Mouse (Mus musculus): ENCODE data around the gene Ptprg. TPM values are rescaled to one million over a fixed set of nuclear protein-coding genes. Genes with fewer than 3 reads are reported as not detected.

Ptprg gene
- polyA plus RNA-seq, 1 experiment from 2014 or later = 14.3 TPM

DNA sequence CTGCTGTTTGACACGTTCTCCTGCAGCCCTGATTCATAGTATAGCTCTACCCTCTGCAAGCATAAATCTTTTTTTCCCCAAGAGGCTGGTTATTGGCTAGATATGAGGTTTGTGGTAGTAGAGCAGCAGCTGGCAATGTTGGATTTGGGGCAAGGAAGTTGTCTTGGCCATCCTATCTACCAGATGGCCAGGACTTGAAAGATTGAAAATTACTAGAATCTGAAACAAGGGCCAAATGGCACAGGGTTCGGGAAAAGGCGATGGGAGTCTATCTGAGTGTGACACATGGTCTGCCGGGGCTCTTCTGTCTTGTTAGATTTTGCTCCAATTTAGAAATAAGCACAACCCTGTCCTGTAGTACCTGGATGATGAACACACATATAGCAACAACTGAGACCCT, 531.7 kb downstream of the Ptprg start:
- Histone ChIP-seq H3K4me3 (ENCODE audit: low read length) (no peak overlapping the region), H3K27ac (ENCODE audit: low read length) (no peak overlapping the region), H3K4me1 (ENCODE audit: control insufficient read depth, insufficient read depth, low read length) (peaks cover 3% of the 10 kb centered on the region), H3K9me3 (ENCODE audit: control insufficient read depth, low read length) (no peaks in the 10 kb centered on the region), H3K36me3 (ENCODE audit: control insufficient read depth, insufficient read depth, low read length) (no peaks in the 10 kb centered on the region), H3K27me3 (replicated peaks; ENCODE audit: control insufficient read depth, insufficient read depth, low read length) (no peaks in the 10 kb centered on the region), H3K9ac (ENCODE audit: low read depth, low read length) (no peak overlapping the region), H3K4me2 (ENCODE audit: low read depth, low read length) (no peak overlapping the region)
- WGBS = 88% methylated on average over 4 of the region's 4 CpGs
- ATAC-seq = no peak

DNA sequence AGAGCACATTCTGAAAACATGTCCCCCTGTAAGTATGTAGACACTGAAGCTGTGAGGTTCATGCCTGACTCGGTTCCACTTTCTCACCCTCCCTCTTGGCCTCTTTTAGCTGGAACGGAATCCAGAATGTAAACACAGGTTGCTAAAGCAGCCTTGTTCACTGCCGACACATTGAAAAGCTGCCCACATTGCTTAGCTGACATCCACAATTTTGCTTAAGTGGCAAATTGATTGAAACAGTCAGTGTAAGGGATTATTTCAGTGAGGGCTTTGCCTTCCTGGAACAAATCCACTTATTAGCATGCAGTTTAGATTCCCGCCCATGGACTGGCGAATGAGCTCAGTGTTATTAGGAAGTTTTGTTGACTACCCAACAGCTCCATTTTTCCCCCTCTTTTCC, 532.8 kb downstream of the Ptprg start:
- Histone ChIP-seq H3K4me1 (ENCODE audit: control insufficient read depth, insufficient read depth, low read length) (peaks cover 3% of the 10 kb centered on the region), H3K36me3 (ENCODE audit: control insufficient read depth, insufficient read depth, low read length) (no peaks in the 10 kb centered on the region), H3K9me3 (ENCODE audit: control insufficient read depth, low read length) (no peaks in the 10 kb centered on the region), H3K4me2 (ENCODE audit: low read depth, low read length) (no peak overlapping the region), H3K4me3 (ENCODE audit: low read length) (no peak overlapping the region), H3K27ac (ENCODE audit: low read length) (0 out of 2 replicates have a peak overlapping the region, but pooled peaks have one; percentile 18), H3K27me3 (replicated peaks; ENCODE audit: control insufficient read depth, insufficient read depth, low read length) (no peaks in the 10 kb centered on the region), H3K9ac (ENCODE audit: low read depth, low read length) (no peak overlapping the region)
- 44% methylated on average over 5 of the region's 5 CpGs for WGBS
- ATAC-seq = no peak

DNA sequence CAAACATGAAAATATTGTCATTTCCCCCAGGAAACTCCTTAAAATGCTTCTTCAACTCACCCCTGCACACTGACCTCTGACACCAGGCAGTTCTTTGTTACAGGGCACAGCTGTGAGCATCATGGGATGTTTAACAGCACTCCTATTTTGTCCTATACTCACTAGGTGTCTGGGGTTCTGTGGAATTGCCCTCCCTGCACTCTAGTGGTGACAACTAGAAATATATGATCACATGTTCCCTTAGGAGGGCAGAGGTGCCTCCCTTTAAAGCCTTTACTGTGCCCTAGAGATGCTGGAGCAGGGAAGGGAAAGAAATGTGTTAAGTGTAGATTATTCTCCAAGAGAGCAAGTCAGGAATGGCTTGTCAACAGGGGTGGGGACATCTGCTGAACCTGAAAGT, 536.6 kb downstream of the Ptprg start:
- H3K36me3 ChIP-seq (ENCODE audit: control insufficient read depth, insufficient read depth, low read length) = no peaks in the 10 kb centered on the region
- no peak overlapping the region for H3K4me3 ChIP-seq (ENCODE audit: low read length)
- H3K9me3 ChIP-seq (ENCODE audit: control insufficient read depth, low read length) = no peaks in the 10 kb centered on the region
- no peak overlapping the region for H3K4me2 ChIP-seq (ENCODE audit: low read depth, low read length)
- H3K9ac ChIP-seq (ENCODE audit: low read depth, low read length) = no peak overlapping the region
- no peaks in the 10 kb centered on the region for H3K27me3 ChIP-seq (replicated peaks; ENCODE audit: control insufficient read depth, insufficient read depth, low read length)
- no peak overlapping the region for H3K27ac ChIP-seq (ENCODE audit: low read length)
- ATAC-seq = no peak
- H3K4me1 ChIP-seq (ENCODE audit: control insufficient read depth, insufficient read depth, low read length) = no peaks in the 10 kb centered on the region; the same call in 1 of the 2 replicates

DNA sequence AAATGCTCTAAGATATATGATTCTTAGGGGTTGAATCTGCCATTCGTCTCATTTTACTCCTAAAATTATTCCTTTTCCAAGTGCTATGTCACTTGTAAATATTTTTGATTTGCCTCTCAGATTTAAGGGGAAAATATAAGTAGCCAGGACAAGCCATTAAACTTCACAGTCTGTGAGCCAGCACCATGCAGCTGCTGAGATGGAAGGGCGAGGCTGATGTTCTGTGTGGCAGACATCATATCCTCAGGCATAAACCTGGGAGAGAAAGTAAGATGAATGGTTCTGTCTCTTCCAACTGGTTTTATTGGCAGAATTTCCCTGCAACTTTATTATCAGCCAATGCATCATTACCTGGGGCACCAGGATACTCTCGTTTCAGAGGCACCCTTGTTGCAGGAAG, 538.4 kb downstream of the Ptprg start:
- H3K9ac ChIP-seq (ENCODE audit: low read depth, low read length) = no peak overlapping the region
- H3K9me3 ChIP-seq (ENCODE audit: control insufficient read depth, low read length) = no peaks in the 10 kb centered on the region
- no peaks in the 10 kb centered on the region for H3K4me1 ChIP-seq (ENCODE audit: control insufficient read depth, insufficient read depth, low read length)
- no peak overlapping the region for H3K4me2 ChIP-seq (ENCODE audit: low read depth, low read length)
- WGBS = 68% methylated on average over 3 of the region's 3 CpGs
- no peaks in the 10 kb centered on the region for H3K36me3 ChIP-seq (ENCODE audit: control insufficient read depth, insufficient read depth, low read length)
- H3K4me3 ChIP-seq (ENCODE audit: low read length) = no peak overlapping the region
- no peak for ATAC-seq
- no peak overlapping the region for H3K27ac ChIP-seq (ENCODE audit: low read length)
- H3K27me3 ChIP-seq (replicated peaks; ENCODE audit: control insufficient read depth, insufficient read depth, low read length) = no peaks in the 10 kb centered on the region

DNA sequence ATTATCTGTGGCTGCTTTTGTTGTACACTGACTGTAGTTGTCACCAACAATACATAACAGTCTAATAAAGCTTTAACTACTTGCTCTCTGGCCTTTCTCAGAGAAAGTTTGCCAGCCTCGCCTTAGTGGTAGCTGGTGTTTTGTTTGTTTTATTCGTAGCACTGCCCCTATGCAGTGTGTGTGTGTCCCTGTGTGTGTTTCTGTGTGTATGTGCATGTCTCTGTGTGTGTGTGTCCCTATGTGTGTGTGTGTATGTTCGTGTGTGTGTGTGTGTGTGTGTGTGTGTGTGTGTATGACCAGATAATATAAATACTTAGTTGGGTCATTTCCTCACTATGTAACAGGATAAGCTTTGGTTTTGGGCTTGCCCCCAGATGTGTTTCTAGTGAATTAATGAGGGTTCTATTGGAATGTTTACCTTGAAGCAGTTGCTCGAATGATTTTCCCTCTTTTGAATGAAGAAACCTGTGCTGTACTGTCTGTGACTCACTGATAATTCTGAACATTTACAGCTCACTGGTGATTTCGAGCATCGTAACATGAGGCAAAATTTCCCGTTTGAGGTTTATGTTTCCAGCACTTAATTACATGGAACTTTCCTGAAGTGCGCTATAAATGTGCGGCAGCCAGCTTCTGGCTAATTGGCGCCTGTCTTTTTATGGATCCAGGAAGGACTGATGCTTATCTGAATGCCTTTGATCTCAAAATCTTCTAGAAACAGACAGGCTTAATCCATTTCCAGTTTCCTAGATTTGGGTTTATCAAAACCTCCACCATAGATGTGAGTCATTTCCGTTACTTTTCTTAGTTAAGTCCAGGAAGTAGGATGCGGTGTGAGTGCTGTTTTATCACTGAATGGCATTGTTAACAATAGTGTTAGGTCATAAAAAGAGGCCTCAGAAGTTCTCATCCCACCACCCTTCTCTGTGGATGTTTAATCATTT, 546.3 kb downstream of the Ptprg start:
- H3K36me3 ChIP-seq (ENCODE audit: control insufficient read depth, insufficient read depth, low read length) = no peaks in the 10 kb centered on the region
- 38% methylated on average over 12 of the region's 12 CpGs for WGBS
- peak; percentile 49 for ATAC-seq
- no peak overlapping the region for H3K27ac ChIP-seq (ENCODE audit: low read length)
- no peak overlapping the region for H3K4me3 ChIP-seq (ENCODE audit: low read length)
- no peak overlapping the region for H3K9ac ChIP-seq (ENCODE audit: low read depth, low read length)
- no peak overlapping the region for H3K4me2 ChIP-seq (ENCODE audit: low read depth, low read length)
- H3K9me3 ChIP-seq (ENCODE audit: control insufficient read depth, low read length) = no peaks in the 10 kb centered on the region
- no peaks in the 10 kb centered on the region for H3K27me3 ChIP-seq (replicated peaks; ENCODE audit: control insufficient read depth, insufficient read depth, low read length)
- H3K4me1 ChIP-seq (ENCODE audit: control insufficient read depth, insufficient read depth, low read length) = no peaks in the 10 kb centered on the region; the same call in 1 of the 2 replicates

DNA sequence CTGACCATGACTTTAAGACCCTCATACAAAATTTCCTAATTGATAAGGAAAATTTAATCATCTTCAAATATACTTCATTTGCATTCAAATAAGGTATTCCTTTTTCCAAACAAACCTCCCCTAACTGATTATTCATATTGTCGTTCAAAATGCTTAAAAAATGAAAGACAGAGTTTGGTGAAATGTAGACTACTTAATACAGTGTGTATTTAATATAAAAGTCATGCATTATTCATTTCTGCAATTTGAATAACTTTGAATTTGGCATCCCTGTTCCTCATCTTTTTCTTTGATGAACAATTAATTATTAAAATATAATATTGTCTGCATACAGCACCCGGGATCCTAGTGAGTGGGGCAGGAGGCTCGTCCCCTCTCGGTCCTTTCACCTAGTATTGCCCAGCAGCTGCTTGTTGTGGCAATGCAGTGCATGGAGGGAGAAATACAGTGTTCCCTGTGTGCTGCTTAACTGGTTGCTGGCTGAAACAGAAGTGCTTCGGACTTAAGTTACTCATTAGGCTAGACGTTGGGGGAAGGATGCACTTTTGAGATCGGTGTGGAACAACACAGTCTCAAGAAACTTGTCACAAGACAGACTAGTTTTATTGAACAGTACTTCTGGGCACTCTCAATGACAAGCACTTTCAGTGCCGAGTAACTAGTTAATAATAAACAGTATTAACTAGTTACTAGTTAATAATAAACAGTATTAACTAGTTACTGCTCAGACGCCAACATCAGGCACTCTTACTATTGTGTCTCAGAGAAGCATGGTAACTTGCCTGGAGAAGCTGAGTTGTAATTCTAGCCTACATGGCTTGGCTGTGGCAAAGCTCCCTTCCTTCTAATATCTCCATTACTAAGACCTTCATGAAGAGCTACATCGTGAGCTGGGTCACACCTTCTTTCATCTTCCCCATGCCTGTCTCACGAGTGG, 549.3 kb downstream of the Ptprg start:
- Histone ChIP-seq H3K9me3 (ENCODE audit: control insufficient read depth, low read length) (no peaks in the 10 kb centered on the region), H3K4me2 (ENCODE audit: low read depth, low read length) (no peak overlapping the region; the same call in 1 of the 2 replicates), H3K36me3 (ENCODE audit: control insufficient read depth, insufficient read depth, low read length) (no peaks in the 10 kb centered on the region), H3K4me1 (ENCODE audit: control insufficient read depth, insufficient read depth, low read length) (no peaks in the 10 kb centered on the region; the same call in 1 of the 2 replicates), H3K27me3 (replicated peaks; ENCODE audit: control insufficient read depth, insufficient read depth, low read length) (no peaks in the 10 kb centered on the region), H3K9ac (ENCODE audit: low read depth, low read length) (no peak overlapping the region), H3K4me3 (ENCODE audit: low read length) (no peak overlapping the region), H3K27ac (ENCODE audit: low read length) (no peak overlapping the region; the same call in 1 of the 2 replicates)
- 64% methylated on average over 11 of the region's 11 CpGs for WGBS
- peak; percentile 48 for ATAC-seq

DNA sequence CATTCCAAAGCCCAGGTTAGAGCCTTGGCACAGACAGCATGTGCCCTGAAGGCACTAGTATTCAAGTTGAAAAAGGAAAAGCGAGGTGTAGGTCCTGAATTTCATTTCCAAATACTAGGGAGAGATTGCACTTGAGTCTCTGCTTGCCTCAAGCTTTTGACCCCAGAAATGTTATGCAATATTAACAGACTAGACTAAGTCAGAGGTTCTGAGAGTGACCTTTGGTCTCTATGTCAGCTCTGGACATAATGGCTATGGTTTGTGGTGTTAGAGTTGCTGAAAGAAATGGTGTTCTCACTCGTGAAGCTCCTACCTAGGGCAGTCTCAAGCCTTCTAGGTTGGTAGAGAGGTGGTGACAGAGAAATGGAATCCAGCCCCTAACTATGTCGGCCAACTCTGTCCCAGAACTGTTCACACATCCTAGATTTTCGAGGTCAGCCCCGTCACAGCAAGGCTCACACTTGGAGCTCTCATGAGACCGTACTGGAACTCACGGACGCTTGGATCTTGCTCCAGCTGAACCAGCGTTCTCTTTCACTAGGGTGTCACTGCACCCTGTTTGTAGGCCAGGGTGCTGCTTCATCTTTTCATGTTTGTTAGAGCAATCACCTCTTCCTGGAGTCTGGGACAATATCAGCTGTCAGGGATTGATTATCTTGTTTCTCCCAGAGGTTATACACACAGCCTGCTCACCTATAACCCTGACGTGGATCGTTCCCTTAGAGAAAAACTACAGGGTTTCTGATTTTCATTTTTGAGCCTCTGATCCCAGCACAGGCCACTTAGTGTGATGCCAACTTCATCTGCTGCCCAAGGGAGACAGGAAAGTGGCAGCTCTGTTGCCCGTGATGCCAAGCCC, 551.2 kb downstream of the Ptprg start:
- H3K9me3 ChIP-seq (ENCODE audit: control insufficient read depth, low read length) = no peaks in the 10 kb centered on the region
- peak; percentile 52 for ATAC-seq
- whole genome bisulfite sequencing = 76% methylated on average over 12 of the region's 12 CpGs
- no peaks in the 10 kb centered on the region; the same call in 1 of the 2 replicates for H3K4me1 ChIP-seq (ENCODE audit: control insufficient read depth, insufficient read depth, low read length)
- no peak overlapping the region for H3K4me2 ChIP-seq (ENCODE audit: low read depth, low read length)
- H3K9ac ChIP-seq (ENCODE audit: low read depth, low read length) = no peak overlapping the region
- H3K27me3 ChIP-seq (replicated peaks; ENCODE audit: control insufficient read depth, insufficient read depth, low read length) = no peaks in the 10 kb centered on the region
- no peaks in the 10 kb centered on the region for H3K36me3 ChIP-seq (ENCODE audit: control insufficient read depth, insufficient read depth, low read length)
- peak overlapping the region; percentile 54; the same call in 1 of the 2 replicates for H3K27ac ChIP-seq (ENCODE audit: low read length)
- H3K4me3 ChIP-seq (ENCODE audit: low read length) = no peak overlapping the region

DNA sequence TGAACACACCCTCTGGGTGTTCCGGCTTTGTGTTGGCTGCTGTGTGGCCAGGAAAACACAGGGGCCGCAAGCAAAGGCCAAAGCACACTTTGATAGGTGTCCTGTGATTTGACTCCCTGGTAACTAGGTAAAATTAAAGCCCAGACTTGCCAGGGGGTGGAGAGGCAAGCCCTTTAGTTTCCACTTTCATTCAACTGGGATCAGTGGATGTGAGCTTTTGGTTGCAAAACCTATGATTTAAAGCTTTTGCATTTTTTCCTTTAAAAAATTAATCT, 551.8 kb downstream of the Ptprg start:
- no peaks in the 10 kb centered on the region for H3K27me3 ChIP-seq (replicated peaks; ENCODE audit: control insufficient read depth, insufficient read depth, low read length)

More for the DNA sequence above, 551.8 kb downstream of the Ptprg start:
- no peaks in the 10 kb centered on the region for H3K9me3 ChIP-seq (ENCODE audit: control insufficient read depth, low read length)
- peak overlapping the region; percentile 45; the same call in 1 of the 2 replicates for H3K27ac ChIP-seq (ENCODE audit: low read length)
- no peak overlapping the region for H3K4me2 ChIP-seq (ENCODE audit: low read depth, low read length)
- no peak overlapping the region for H3K9ac ChIP-seq (ENCODE audit: low read depth, low read length)
- H3K4me1 ChIP-seq (ENCODE audit: control insufficient read depth, insufficient read depth, low read length) = no peaks in the 10 kb centered on the region; the same call in 1 of the 2 replicates
- no peak overlapping the region for H3K4me3 ChIP-seq (ENCODE audit: low read length)
- 66% methylated on average over 2 of the region's 2 CpGs for WGBS
- no peaks in the 10 kb centered on the region for H3K36me3 ChIP-seq (ENCODE audit: control insufficient read depth, insufficient read depth, low read length)
- ATAC-seq = no peak

Data from intestine, embryonic 16.5 days (tissue).